Mouse (Mus musculus): ENCODE data around the gene Tmem240.

DNA sequence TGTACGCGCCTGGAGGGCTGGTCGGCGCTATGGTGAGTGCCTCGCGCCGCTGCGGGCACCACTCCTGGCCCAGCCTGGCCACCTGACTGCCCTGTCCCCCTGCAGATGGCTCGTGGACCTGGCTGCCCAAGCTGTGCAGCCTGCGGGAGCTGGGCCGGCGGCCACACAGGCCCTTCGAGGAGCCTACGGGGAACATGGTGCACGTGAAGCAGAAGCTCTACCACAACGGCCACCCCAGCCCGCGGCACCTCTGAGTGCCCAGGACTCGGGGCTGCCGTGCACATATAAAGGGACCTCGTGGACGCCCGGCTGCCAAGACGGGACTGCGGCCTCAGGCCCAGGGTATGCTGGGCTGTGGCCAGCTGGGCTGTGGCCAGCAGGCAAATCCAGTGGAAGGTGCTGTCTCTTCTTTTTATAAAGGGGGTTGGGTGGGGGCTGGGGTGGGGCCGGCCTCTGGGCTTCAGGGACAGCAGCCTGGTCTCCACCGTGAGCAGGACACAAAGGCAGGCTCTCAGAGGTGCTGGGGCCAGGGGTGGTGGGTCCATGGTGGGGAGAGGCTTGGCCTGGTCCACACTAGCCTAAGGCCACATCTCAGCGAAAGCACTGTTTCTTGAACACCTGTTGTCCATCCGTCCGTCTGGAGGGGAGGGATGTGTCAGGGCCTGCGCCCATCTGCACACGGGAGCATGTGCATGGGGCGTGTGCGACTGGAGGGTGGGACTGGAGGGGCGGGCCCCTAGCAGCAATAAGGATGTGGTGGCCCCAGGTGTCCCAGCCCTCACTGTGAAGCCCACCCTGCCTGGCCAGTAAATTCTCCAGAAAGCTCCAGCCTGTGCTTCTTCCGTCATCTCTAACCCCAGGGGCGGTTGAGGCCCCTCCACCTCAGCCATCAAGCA is 5.4 kb downstream of the Tmem240 start:
- TF ChIP-seq CTCF (IDR thresholded peaks at IDR 0.05; ENCODE audit: low read depth) = no peak
- no peak for TF ChIP-seq EP300 (IDR thresholded peaks at IDR 0.05; ENCODE audit: low read depth)

All from heart, postnatal 0 days (tissue).